Mouse (Mus musculus) ZHBTc4 (cell line): ENCODE measurements at regions not wholly inside any gene's neighbourhood (a gene's known extent, or its start where the extent isn't known, plus 50 kb on each side); places are given as distances from the start of the nearest gene placed in this dataset.
A peak's percentile ranks its signal among the peaks of the same experiment; 100 is the strongest.

Experiments
- DNase-seq: peaks from one replicate; pipeline ENCODE4 v3.0.0-alpha.2; 2011; ENCODE audit warnings: low read depth, low spot score

DNA sequence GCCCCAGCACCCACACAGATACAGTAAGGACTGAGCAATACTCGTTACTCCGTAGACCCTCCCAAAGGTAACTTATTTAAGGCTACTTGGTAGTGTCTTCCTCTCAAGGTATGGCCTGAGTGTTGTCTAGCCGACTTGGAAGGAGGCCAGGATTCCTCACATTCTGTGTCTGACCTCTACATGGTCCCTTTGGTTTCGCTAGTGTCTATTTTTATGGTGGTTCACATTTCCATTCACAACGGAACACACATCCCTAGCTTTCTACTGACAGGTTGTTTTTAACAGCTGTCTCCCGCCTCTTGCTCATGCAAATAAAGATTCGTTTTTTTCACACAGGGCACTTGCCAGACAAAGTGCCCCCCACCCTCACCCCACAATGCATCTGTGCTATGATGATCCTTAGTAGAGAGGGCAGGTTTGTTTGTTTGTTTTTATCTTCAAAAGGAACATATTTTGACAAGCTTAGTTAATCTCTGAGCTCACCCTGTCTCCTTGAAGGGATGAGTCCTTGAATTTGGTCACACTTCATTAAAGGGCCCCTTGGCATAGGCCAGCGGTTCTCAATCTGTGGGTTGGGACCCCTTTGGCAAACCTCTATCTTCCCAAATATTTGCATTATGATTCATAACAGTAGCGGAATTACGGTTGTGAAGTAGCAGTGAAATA lies 52.7 kb downstream of the Phlda1 start:
- DNase-seq = no peak

DNA sequence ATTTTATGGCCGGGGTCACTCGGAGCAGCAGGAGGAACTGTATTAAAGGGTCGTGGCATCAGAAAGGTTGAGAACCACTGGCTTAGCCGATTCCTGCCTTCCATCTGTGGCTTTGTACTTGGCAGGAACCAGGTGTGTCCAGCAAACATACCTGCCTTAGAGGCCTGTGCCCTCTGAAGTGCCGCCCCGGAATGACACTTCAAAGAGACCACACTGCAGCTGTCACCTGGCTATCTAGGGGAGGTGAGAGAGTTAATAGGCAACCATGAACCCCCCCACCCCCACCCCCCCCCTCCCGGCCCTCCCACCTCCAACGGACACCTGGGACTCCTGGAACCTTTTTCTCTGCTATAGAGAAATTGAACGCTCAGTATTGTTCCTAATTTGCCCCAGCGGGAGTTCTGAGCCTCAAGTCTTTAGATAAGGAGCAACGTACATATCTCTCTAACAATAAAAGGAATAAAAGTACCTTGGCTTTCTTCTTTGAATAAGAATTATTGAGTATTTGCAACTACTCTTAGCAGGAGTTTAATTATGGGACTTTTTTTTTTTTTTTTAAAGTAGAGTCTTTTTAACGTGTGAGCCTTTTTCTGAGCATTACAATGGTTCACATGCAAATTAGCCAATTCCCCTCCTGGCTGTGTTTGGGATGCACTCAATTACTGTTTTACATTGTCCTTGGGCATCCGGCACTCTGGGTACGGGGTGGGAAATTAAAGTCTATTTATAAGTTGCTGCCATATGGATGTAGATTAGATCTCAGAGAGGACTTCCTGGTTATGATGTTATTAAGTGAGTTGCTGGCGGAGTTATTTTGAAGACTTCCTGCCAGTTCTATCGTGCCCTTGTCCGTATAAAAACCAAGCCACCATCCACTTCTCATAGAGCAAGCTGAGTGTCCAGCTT lies 53.5 kb downstream of the Phlda1 start:
- peak; percentile 62 for DNase-seq

DNA sequence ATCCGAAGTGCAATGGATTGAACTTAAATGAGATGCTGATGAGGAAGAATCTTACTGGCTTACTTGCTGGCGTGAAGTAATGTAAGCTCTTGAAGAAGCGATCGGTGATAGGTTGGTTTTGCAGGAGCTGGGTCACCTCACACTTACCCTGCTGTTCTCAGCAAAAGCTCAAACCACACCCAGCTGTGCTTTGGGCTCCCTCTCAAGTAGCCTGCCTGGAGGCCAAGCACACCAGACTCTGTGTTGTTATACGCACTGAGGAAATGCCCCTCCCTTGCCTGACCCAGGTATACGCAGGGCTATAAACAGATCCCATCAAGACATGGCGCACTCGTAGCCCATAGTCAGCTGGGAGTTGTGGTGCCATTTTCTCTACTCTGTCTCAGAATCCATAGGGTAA lies 56.5 kb downstream of the Phlda1 start:
- DNase-seq = no peak

DNA sequence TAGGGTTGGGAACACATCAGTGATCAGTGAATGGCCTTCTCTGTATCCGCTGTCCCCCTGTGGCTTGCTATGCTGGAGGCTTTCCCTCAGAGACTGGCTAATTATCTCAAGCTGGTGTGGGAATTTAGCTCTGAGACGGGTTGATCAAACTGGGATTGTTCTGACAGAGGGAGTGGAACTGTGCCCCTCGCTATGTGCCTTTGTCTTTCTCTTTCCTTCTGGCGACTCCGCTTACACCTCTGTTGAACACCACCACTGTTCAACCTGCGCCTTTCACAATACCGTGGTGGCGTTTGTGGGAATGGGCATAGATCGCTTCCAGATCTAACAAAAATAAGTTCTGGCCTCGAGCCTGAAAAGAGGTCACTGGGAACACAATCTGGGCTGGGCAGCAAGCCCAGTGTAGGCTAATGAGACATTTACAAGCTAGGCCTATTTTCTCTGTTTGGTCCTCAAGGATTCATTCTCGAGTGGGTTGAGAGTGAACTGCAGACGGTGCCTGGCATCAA lies 60.8 kb downstream of the Phlda1 start:
- DNase-seq = no peak

DNA sequence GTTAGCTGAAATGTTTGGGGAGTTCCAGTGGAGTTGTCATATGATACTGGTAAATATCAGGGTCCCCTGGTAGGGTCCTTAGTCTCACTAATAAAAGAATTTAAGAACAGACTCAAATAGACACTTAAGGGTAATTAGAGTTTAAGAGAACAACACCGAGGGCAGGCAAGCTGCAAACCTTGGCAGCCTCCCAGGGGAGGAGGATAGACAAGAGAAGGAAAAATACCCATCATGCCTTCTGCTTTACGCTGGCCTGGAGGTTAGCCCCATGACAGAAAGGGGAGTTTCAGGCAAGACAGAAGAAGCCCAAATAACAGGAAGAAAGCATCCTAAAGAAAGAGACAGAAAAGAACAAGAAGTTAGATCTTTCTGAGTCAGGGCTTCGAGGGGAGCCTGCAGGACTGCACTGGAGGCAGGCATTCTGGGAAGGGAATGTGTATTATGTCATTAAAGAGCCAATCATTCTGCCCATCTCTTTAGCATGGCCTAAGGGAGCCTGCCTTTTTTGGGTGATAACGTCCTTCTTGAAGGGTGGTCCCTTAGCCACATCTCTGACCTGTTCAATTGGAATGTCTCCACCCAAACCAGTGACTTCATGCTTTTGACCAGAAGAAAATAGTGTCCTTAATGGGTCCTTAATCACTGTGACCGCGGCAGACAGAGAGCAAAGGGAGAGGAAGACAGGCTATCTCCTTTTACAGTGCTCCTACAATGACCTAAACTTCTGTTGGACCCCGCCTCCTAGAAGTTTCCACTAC lies 64.6 kb downstream of the Phlda1 start:
- peak; percentile 73 for DNase-seq

DNA sequence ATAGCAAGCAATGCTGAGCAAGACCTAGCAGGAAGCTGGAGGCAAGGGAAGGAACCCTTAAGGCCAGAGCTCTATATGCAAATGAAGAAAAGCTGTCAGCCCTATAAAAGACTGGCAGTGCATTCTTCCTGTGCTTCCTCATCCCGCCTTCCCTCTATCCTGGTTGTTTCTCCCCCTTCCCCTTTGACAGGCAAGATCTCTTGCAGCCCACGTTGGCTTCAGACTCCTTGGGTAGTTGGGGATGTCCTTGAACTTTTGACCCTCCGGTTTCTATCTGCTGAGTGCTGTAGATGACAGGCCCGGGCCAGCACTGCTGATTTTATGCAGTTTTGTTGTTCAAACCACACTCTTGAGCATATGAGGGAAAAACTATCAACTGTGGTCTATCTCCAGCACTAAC lies 68.1 kb downstream of the Phlda1 start:
- DNase-seq = peak; percentile 86

DNA sequence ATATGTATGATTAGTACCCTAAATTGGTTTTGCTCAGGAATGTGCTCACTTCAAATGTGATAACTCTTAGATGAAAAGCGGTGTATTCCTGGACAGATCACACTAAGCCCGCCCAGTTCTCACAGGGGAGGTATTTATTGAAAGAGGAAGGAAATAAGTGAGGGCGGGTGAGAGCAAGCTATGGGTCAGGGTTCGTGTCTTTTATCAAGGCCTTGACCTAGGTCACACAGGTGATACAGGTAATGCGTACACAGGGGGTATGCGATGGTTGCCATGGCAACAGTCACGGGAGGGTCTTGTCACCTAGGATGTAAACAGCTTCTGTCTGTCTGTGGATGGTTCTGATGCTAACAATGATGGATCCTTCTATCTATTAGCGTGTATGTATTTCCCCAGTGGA lies 68.7 kb downstream of the Phlda1 start:
- DNase-seq = peak; percentile 42

DNA sequence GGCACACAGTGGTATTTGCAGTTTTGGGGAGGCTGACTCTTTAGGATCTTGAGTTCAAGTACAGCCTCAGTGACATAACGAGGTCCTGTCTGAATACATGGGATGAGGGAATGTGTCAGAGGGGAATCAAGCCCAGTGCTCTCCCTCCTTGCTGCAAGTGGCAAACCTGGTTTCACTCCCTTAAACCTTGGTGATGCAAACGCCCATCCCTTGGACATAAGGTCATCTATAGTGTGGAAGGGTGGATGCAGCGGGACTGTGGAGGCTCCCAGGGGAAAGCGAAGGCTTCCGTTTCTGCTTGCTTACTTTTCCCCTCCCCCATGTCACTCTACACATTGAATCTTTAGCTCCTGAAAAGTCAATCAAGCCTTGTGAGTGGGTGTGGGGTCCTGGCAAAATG lies 69.2 kb downstream of the Phlda1 start:
- DNase-seq = peak; percentile 64

DNA sequence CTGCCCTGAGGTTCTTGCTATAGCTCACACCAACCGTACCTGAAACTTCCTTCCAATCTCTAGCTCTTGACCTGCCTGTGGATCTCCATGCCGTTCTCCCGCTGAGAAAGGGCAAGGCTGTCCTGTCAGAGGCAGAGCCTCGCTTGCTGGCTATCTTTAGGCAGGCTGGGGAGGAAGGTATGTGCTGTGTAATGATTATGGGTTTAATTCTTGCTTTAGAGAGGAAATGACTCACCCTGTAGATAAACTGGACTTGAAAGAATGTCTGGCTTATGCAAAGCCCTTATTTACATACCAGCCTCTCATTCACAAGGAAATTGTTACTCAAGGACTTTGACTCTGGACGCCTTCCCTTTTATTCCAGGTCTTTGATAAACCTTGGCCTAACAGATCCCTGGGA lies 69.8 kb downstream of the Phlda1 start:
- DNase-seq = peak; percentile 79

DNA sequence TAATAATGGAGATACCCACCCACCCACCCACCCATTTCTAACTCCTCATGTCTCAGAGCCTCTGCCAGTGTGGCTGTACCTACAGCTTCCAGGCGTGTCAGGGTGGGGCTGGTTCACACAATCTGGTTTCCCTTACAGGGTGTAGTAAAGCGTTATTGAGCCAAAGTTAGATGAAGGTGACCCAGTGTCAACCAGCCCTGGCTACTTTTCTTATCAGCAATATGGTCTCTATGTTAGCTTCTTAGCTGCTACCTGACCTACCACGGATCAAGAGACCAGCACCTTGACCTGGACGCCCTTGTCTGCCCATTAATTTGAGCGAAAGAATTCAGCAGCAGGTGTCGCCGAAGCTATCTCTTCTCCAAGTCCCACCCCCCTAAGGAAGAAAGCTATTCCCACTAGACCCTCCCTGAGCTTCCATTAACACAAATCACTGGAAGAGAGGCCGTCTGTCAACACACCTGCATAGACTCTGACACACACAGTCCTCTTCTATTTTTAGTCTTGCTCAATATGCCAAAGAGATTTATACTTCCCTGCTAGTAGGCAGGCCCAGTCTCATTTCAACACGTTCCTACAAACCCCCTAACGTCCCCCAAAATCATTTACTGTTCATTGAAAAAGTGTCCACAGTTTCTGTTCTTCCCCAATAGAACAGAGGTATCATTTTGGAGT lies 70.4 kb downstream of the Phlda1 start:
- DNase-seq = peak; percentile 75

DNA sequence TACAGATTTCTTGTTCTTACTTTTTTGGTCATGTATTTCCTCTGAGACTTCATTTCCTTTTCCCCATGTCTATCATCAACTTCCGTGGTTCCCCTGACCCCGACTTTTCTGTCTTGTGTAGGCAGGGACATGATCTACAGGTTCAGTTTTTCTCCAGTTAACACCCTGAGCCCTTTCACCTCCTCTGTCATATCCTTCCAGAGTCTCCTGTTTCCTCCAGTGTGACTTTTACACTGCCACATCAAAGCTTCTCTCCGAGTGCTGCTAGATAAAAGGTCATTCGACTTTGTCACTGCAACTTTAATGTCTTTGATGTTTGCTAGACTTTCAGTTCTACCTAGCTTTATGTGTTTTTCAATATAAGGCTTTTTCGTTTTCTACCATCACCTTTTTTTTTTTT lies 72.5 kb downstream of the Phlda1 start:
- no peak for DNase-seq

DNA sequence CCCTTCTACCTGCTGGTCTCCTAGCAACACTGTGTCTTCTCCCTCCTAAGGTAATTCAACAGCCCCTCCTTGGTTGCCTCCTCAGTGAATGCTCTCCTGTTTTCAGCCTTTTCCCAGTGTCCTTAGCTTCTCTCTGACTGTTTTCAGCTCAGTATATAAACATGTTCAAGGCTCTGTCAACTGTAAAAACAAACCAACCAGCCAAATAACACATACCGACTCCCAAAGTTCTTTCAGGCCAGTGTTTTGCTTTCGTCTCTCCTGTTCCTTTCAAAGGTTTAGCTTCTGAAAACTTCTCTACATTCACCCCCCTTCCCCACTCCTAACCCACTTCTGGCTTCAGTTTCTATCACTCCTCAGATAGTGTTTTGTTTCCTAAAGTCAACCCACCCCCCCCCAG lies 73.4 kb downstream of the Phlda1 start:
- DNase-seq = no peak

DNA sequence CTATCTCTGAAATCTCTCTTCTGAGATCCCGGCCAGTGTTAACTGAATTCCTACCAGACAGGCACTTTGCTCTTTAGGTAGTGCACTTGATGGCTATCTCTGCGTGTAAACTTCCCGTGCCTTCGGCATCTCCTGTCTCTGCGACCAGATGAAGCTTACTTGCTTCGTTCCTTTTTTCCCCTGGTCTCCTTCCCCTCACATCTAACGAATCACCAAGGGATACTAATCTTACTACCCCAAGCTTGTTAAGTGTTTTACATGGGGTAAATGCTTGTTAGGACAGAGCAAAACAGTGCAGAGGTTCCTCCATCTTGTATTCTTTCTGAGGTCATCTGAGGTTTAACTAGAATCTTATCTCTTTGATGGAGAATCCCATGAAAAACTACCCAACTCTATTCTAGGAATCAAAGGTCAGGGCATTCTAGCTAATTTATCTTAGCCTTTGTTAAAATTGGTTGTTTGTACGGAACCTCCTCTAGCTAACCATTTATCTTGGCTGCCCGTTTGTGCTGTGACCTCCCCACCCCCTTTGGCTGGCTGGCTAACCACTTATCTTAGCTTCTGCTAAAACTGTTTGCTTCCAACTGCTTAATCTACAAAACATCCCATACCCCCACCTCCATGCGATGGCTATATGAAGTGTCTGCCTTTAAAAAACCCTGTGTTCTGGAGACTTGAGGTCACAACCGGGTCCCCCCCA lies 74.5 kb downstream of the Phlda1 start:
- no peak for DNase-seq

DNA sequence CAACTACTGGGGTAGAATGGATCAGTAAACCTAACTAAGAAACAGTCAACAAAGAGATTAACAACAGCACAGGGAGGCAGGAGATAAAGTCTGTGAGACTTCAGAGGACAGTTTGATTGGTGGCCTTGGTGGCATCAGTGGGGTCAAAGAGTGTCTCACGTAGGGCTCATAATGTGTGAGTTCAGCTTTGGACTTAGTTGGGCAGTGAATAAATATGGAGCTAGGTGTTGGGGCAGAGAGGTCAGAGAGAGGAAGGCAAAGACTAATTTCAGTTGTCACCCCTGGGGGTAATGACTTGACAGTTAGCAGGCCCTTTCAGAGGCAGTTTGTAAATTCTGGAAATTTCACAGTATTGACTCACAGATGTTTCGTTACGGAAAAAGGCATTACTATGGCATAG lies 75.8 kb downstream of the Phlda1 start:
- DNase-seq = no peak

DNA sequence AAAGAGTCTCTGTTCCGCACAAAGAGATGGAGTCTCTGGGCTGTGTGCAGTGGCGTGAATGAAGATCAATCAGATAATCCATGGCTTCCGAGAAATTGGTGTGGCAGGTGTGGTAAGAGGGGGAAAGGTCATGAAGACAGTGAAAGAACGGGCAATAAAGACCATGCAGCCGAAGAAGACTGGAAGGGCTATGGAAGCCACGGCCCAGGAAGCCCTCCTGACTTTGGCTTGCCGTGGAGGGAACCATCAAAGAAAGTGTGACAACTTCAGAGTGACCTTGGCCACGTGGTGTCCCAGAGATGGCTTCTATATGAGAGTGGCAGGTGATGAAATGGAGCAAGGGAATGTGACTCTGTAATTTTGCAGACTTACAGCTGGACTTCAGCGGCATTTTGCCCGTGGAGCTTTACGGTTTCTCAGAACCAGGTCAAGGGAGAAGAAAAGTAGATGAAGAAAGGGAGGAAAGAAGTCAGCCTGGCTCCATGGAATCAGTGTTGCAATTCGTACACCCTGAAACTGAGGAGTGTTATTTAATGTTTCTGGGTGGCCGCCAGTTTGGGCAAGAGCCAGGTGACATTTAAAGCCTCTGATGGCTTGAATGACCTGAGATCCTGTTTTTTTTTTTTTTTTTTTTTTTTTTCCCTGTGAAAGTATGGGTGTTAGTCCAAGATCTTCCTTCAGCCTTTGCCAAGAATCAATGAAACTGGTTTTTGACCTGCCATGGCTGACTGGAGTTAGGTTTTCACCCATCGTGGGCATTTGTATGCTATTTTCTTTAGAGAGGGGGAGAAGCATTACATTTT lies 76.4 kb downstream of the Phlda1 start:
- DNase-seq = no peak

DNA sequence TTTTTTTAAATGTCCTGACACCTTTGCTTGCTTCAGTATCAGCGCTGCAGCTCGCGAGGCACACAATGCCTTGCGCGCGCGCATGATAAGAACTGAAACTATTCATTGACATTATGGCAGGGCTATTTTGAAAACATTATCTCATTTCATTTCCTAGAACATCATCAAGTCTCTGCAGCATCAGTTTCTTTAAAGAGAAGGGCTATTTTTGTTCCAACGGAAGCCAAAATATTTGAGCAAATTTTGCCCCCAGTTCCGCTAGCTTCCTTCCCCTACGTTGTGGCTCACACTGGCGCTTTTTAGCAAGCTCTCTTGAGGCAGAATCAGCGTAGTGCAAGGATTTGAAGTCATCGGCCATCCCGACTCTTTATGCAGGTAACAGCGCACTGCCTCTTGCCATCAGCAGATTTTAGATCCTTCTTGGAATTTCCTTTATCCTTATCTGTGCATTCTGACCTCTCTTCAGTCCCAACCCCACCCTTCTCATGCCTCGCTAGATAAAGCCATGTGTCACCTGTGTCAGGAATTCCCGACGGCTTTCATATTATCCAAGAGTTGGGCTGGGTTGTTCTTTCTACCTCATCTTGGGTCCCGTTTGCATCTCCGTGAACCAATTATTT lies 77.1 kb downstream of the Phlda1 start:
- no peak for DNase-seq

DNA sequence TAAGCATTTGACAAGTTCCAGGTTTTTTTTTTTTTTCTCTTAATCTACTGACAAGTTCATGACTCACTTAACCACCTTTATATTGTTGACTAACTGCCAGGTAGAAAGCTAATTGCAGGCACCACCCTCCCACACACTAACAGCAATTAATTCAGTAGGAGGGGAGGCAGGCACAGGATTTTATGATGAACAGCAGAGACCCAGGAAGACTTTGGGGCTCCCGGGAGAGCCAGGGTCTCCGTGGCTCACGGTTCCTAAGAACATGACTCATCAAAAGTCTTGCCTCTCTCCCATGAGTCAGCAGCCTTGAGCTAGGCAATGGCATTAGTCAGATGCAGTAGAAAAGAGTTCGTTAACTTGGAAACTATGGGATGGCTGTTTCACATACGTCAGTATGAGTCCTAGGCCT lies 77.7 kb downstream of the Phlda1 start:
- DNase-seq = no peak

DNA sequence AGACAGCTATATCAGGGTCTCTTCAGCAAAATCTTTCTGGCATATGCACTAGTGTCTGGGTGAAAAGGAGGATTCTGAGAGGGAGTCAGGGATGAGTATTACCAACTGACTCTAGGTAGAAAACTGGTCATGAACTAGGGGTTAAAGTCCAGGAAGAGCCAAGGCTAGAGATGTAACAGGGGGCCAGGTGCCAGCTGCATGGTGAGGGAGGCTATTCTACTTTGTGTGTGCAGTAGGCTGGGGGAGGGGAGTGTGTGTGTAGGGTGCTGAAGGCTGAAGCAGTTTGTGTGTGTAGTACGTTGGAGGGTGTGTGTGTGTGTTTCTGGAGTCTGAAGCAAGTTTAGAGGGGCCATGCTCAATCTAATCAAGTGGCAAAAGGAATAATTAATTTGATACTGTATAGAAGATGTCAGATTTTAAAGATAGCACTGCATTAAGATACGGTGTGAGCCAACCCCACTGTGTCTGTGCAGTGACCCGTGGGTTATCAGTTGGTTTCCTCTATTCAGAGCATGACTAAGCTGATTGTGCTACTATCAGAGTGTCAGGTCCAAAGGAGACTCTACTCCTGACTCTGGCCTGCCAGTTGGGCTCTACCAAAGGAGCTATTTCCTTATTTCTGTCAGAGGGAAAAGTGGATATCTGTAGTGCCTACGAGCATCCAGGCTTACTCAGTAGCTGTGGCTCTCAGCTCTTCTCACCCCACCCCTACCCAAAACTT lies 82.0 kb downstream of the Phlda1 start:
- DNase-seq = no peak

DNA sequence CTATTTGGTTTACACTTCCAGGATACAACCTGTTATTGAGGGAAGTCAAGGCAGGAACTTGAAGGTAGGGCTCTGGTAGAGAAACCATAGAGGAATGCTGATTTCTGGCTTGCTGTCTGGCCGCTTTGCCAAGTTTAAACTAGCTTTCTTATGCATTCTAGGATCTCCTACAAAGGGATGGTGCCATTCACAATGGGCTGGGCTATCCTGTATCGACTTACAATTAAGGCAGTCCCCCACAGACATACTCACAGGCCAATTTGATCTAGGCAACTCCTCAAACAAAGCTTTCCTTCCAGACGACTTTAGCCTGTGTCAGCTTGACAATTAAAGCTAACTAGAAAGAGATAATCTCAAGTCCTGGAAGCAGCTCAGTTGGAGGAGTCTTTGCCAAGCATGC lies 83.1 kb downstream of the Phlda1 start:
- DNase-seq = peak; percentile 61
